Mouse (Mus musculus): ENCODE measurements around the gene Smco2. TPM values are rescaled to one million over a fixed set of nuclear protein-coding genes. Genes with fewer than 3 reads are reported as not detected.

Gene Smco2
- polyA plus RNA-seq, 1 experiment, result not detected

- Histone ChIP-seq H3K4me1 (ENCODE audit: control insufficient read depth, insufficient read depth, low read length) (peaks cover 3% of the 10 kb centered on the region; the same call in 1 of the 2 replicates), H3K27ac (ENCODE audit: control insufficient read depth, insufficient read depth, low read depth, low read length, poor library complexity) (no peak overlapping the region), H3K4me3 (replicated peaks; ENCODE audit: control insufficient read depth, low read depth, low read length) (no peak overlapping the region)
- TF ChIP-seq POLR2A (IDR thresholded peaks at IDR 0.05; ENCODE audit: borderline replicate concordance, control insufficient read depth, low read depth, low read length) (no peak), CTCF (IDR thresholded peaks at IDR 0.05; ENCODE audit: control insufficient read depth, insufficient read depth, low read length) (no peak)
- 85% methylated on average over 1 of the region's 1 CpGs for WGBS
These were observed 65.9 kb downstream of the Smco2 start for GRCm38 (mm10) chr6:146915808-146916207.

- H3K4me3 ChIP-seq (replicated peaks; ENCODE audit: control insufficient read depth, low read depth, low read length), result no peak overlapping the region
- H3K27ac ChIP-seq (ENCODE audit: control insufficient read depth, insufficient read depth, low read depth, low read length, poor library complexity), result no peak overlapping the region
- WGBS, result 60% methylated on average over 3 of the region's 3 CpGs
- TF ChIP-seq CTCF (IDR thresholded peaks at IDR 0.05; ENCODE audit: control insufficient read depth, insufficient read depth, low read length) (no peak), POLR2A (IDR thresholded peaks at IDR 0.05; ENCODE audit: borderline replicate concordance, control insufficient read depth, low read depth, low read length) (no peak)
- peaks cover 3% of the 10 kb centered on the region; the same call in 1 of the 2 replicates for H3K4me1 ChIP-seq (ENCODE audit: control insufficient read depth, insufficient read depth, low read length)
These were observed 67.5 kb downstream of the Smco2 start for GRCm38 (mm10) chr6:146917396-146917795.

- Histone ChIP-seq H3K4me1 (ENCODE audit: control insufficient read depth, insufficient read depth, low read length) (no peaks in the 10 kb centered on the region), H3K4me3 (replicated peaks; ENCODE audit: control insufficient read depth, low read depth, low read length) (no peak overlapping the region), H3K27ac (ENCODE audit: control insufficient read depth, insufficient read depth, low read depth, low read length, poor library complexity) (no peak overlapping the region)
- 88% methylated on average over 6 of the region's 6 CpGs for WGBS
- TF ChIP-seq CTCF (IDR thresholded peaks at IDR 0.05; ENCODE audit: control insufficient read depth, insufficient read depth, low read length) (no peak), POLR2A (IDR thresholded peaks at IDR 0.05; ENCODE audit: borderline replicate concordance, control insufficient read depth, low read depth, low read length) (no peak)
These were observed 68.4 kb downstream of the Smco2 start for GRCm38 (mm10) chr6:146918341-146918740.

Other genes starting within 250 kb of the Smco2 start
- gene Med21, start 207.6 kb upstream of the Smco2 start, polyA plus RNA-seq (2011; ENCODE audit: insufficient read depth, insufficient read length, low replicate concordance, missing spikeins), result 30.1 and 31.3 TPM in 2 replicates
- 19.5 and 20.1 TPM in 2 replicates for gene Tm7sf3, start 207.3 kb upstream of the Smco2 start, polyA plus RNA-seq (2011; ENCODE audit: insufficient read depth, insufficient read length, low replicate concordance, missing spikeins)
- 5.1 and 12.4 TPM in 2 replicates for gene Stk38l, start 125.1 kb upstream of the Smco2 start, polyA plus RNA-seq (2011; ENCODE audit: insufficient read depth, insufficient read length, low replicate concordance, missing spikeins)
- 0.85 TPM in 1 of 2 replicates, not detected in the other for gene Arntl2, start 54.0 kb upstream of the Smco2 start, polyA plus RNA-seq (2011; ENCODE audit: insufficient read depth, insufficient read length, low replicate concordance, missing spikeins)
- gene Ppfibp1, start 38.4 kb downstream of the Smco2 start, polyA plus RNA-seq (2011; ENCODE audit: insufficient read depth, insufficient read length, low replicate concordance, missing spikeins), result 9.3 and 15.5 TPM in 2 replicates
- gene 1700034J05Rik, start 104.3 kb downstream of the Smco2 start, polyA plus RNA-seq (2011; ENCODE audit: insufficient read depth, insufficient read length, low replicate concordance, missing spikeins), result not detected in 2 replicates
- 0.59 TPM in 1 of 2 replicates, not detected in the other for gene Rep15, start 182.5 kb downstream of the Smco2 start, polyA plus RNA-seq (2011; ENCODE audit: insufficient read depth, insufficient read length, low replicate concordance, missing spikeins)
- 32.3 and 41.9 TPM in 2 replicates for gene Mrps35, start 192.7 kb downstream of the Smco2 start, polyA plus RNA-seq (2011; ENCODE audit: insufficient read depth, insufficient read length, low replicate concordance, missing spikeins)
- gene Mansc4, start 236.9 kb downstream of the Smco2 start, polyA plus RNA-seq (2011; ENCODE audit: insufficient read depth, insufficient read length, low replicate concordance, missing spikeins), result not detected in 2 replicates
- 1.3 and 3.9 TPM in 2 replicates for gene Klhl42, start 241.3 kb downstream of the Smco2 start, polyA plus RNA-seq (2011; ENCODE audit: insufficient read depth, insufficient read length, low replicate concordance, missing spikeins)

All from bone marrow, adult 2 months (tissue).